Mouse (Mus musculus): ENCODE results near the gene Utrn. TPM values are rescaled to one million over a fixed set of nuclear protein-coding genes. Genes with fewer than 3 reads are reported as not detected.

Gene Utrn
- total and polyA plus RNA-seq, 3 experiments, result 0.31 to 1.1 (median 0.67) TPM

DNA sequence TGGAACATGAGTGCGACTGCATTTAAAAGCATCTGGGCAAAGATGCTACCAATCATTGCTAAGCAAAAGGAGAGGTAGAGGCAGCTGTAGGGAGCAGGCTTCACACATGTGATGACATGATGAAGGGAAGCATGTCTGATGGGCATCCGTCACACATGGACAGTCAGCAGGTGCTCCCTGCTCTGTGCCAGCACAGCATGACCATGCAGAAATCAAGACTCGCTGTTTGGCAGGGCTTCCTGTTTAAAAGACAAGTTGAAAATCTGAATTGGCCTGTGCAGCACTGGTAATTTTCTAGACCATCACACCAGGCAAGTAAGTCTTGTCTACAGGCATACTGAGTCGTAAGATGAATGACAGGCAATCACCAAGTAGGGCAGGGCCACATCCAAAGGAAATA lies 112.5 kb downstream of the Utrn start:
- no peak for DNase-seq (ENCODE audit: extremely low read depth)
- H3K9me3 ChIP-seq (replicated peaks; ENCODE audit: low read length), result no peaks in the 10 kb centered on the region
- TF ChIP-seq MAX (IDR thresholded peaks at IDR 0.05; ENCODE audit: low read length) (no peak), ZNF384 (IDR thresholded peaks at IDR 0.05; ENCODE audit: low read depth, low read length) (no peak), KAT2A (IDR thresholded peaks at IDR 0.05; ENCODE audit: insufficient replicate concordance, low read length) (no peak), RAD21 (IDR thresholded peaks at IDR 0.05; ENCODE audit: low read depth, low read length) (no peak), MYC (IDR thresholded peaks at IDR 0.05; ENCODE audit: low read depth, low read length) (no peak), TBP (conservative IDR thresholded peaks at IDR 0.05; ENCODE audit: low read depth, low read length) (no peak), PAX5 (IDR thresholded peaks at IDR 0.05; ENCODE audit: low read length) (no peak), SIN3A (IDR thresholded peaks at IDR 0.05; ENCODE audit: low read length) (no peak)
- H3K4me3 ChIP-seq (replicated peaks in 1 of 3; ENCODE audit: low read depth in 2 of 3, low read length in 2 of 3, poor library complexity in 1 of 3), result no peak overlapping the region
- in situ Hi-C loops (cut with MboI; ENCODE audit: low pct_ligation_motif_present, low pct_unique_long_range_greater_than_20kb, low sequenced_read_pairs), result no loop called here
- H3K9ac ChIP-seq (ENCODE audit: insufficient read depth, low read depth), result no peak overlapping the region
- dilution Hi-C loops (cut with MboI; ENCODE audit: extremely low pct_ligation_motif_present, extremely low pct_unique_long_range_greater_than_20kb, low sequenced_read_pairs), result no loop called here
- H3K27me3 ChIP-seq (replicated peaks), result no peaks in the 10 kb centered on the region
- H3K79me2 ChIP-seq (replicated peaks; ENCODE audit: control insufficient read depth, extremely low read depth, insufficient read depth, poor library complexity, severe bottlenecking), result no peaks in the 10 kb centered on the region
- H3K27ac ChIP-seq (ENCODE audit: insufficient read depth, low read depth), result no peak overlapping the region
- H3K4me2 ChIP-seq (ENCODE audit: insufficient read depth, low read depth, poor library complexity, severe bottlenecking), result no peak overlapping the region
- peaks cover 3 to 27% of the 10 kb centered on the region in 2 experiments; a peak in 3 of 4 replicates for H3K4me1 ChIP-seq (ENCODE audit: control insufficient read depth in 1 of 2, insufficient read depth in 2 of 2)
- H3K36me3 ChIP-seq (replicated peaks in 1 of 2; ENCODE audit: control insufficient read depth in 1 of 2, insufficient read depth in 1 of 2, low read length in 1 of 2), result no peaks in the 10 kb centered on the region

GRCm38 (mm10) chr10:12754911-12755310 lies 114.3 kb downstream of the Utrn start:
- in situ Hi-C loops (cut with MboI; ENCODE audit: low pct_ligation_motif_present, low pct_unique_long_range_greater_than_20kb, low sequenced_read_pairs), result no loop called here
- dilution Hi-C loops (cut with MboI; ENCODE audit: extremely low pct_ligation_motif_present, extremely low pct_unique_long_range_greater_than_20kb, low sequenced_read_pairs), result no loop called here
- Histone ChIP-seq H3K79me2 (replicated peaks; ENCODE audit: control insufficient read depth, extremely low read depth, insufficient read depth, poor library complexity, severe bottlenecking) (no peaks in the 10 kb centered on the region), H3K27me3 (replicated peaks) (no peaks in the 10 kb centered on the region), H3K4me1 (ENCODE audit: control insufficient read depth in 1 of 2, insufficient read depth in 2 of 2) (peaks cover 3 to 27% of the 10 kb centered on the region in 2 experiments; a peak in 3 of 4 replicates), H3K4me3 (replicated peaks in 1 of 3; ENCODE audit: low read depth in 2 of 3, low read length in 2 of 3, poor library complexity in 1 of 3) (no peak overlapping the region), H3K27ac (ENCODE audit: insufficient read depth, low read depth) (no peak overlapping the region), H3K36me3 (replicated peaks in 1 of 2; ENCODE audit: control insufficient read depth in 1 of 2, insufficient read depth in 1 of 2, low read length in 1 of 2) (no peaks in the 10 kb centered on the region), H3K4me2 (ENCODE audit: insufficient read depth, low read depth, poor library complexity, severe bottlenecking) (no peak overlapping the region), H3K9ac (ENCODE audit: insufficient read depth, low read depth) (no peak overlapping the region), H3K9me3 (replicated peaks; ENCODE audit: low read length) (no peaks in the 10 kb centered on the region)
- DNase-seq (ENCODE audit: extremely low read depth), result no peak
- TF ChIP-seq RCOR1 (conservative IDR thresholded peaks at IDR 0.05; ENCODE audit: low read depth, low read length), result no peak
- no peak for TF ChIP-seq CHD1 (IDR thresholded peaks at IDR 0.05; ENCODE audit: low read depth, low read length)
- no peak for TF ChIP-seq NELFE (IDR thresholded peaks at IDR 0.05; ENCODE audit: low read depth, low read length)
- TF ChIP-seq MAZ (IDR thresholded peaks at IDR 0.05; ENCODE audit: low read depth, low read length), result no peak
- no peak for TF ChIP-seq USF1 (IDR thresholded peaks at IDR 0.05; ENCODE audit: low read depth, low read length)
- no peak for TF ChIP-seq JUND (conservative IDR thresholded peaks at IDR 0.05; ENCODE audit: low read depth, low read length)
- no peak for TF ChIP-seq UBTF (IDR thresholded peaks at IDR 0.05; ENCODE audit: low read depth, low read length)
- TF ChIP-seq HCFC1 (IDR thresholded peaks at IDR 0.05; ENCODE audit: low read depth, low read length), result no peak
- no peak for TF ChIP-seq ZC3H11A (IDR thresholded peaks at IDR 0.05; ENCODE audit: low read depth, low read length)
- TF ChIP-seq SIN3A (IDR thresholded peaks at IDR 0.05; ENCODE audit: low read length), result no peak
- TF ChIP-seq TBP (conservative IDR thresholded peaks at IDR 0.05; ENCODE audit: low read depth, low read length), result no peak
- TF ChIP-seq POLR2AphosphoS2 (IDR thresholded peaks at IDR 0.05; ENCODE audit: low read depth, low read length), result no peak
